Mouse (Mus musculus) hindbrain, embryonic 14.5 days (tissue): ENCODE data around the gene Gm45808. TPM values are rescaled to one million over a fixed set of nuclear protein-coding genes. Genes with fewer than 3 reads are reported as not detected.
A peak's percentile ranks its signal among the peaks of the same experiment; 100 is the strongest.
"Not testable (repeated sequence)": the region's sequence is repeated elsewhere in the genome, so short reads cannot be mapped to it uniquely, and the experiment has no call there.

Experiments used
- ATAC-seq: fragments of 200-750 bp; cut with Nextera tagmentation; 2 replicates; pipeline ENCODE4 v1.8.0; 2017; ENCODE audit warnings: moderate number of reproducible peaks, mild to moderate bottlenecking, moderate TSS enrichment, moderate library complexity; ENCODE audit not compliant: low FRiP score
- DNase-seq: peaks from one replicate; pipeline ENCODE4 v3.0.0-alpha.2; 2015; ENCODE audit warnings: low spot score
- H3K27ac ChIP-seq: fragments of 300-500 bp; sonication (generic); 2 replicates; pipeline ENCODE4 v1.5.1; 2014; ENCODE audit warnings: mild to moderate bottlenecking, moderate library complexity
- H3K27me3 ChIP-seq: fragments of 300-500 bp; sonication (generic); 2 replicates; pipeline ENCODE4 v1.6.1; 2014; ENCODE audit warnings: mild to moderate bottlenecking, low read length, mixed read lengths; ENCODE audit not compliant: control insufficient read depth, insufficient read depth
- H3K36me3 ChIP-seq: fragments of 300-500 bp; sonication (generic); replicated peaks from 2 replicates; pipeline ENCODE4 v1.6.1; 2014; ENCODE audit not compliant: control insufficient read depth, insufficient read depth
- H3K4me1 ChIP-seq: fragments of 300-500 bp; sonication (generic); replicated peaks from 2 replicates; pipeline ENCODE4 v1.6.1; 2014; ENCODE audit warnings: antibody characterized with exemption, low read length, mixed read lengths; ENCODE audit not compliant: control insufficient read depth, insufficient read depth
- H3K4me2 ChIP-seq: fragments of 300-500 bp; sonication (generic); replicated peaks from 2 replicates; pipeline ENCODE4 v1.6.1; 2014; ENCODE audit warnings: mild to moderate bottlenecking, moderate library complexity
- H3K4me3 ChIP-seq: fragments of 300-500 bp; sonication (generic); replicated peaks from 2 replicates; pipeline ENCODE4 v1.5.1; 2014; ENCODE audit warnings: mild to moderate bottlenecking, low read length
- H3K9ac ChIP-seq: fragments of 300-500 bp; sonication (generic); 2 replicates; pipeline ENCODE4 v1.6.1; 2014
- H3K9me3 ChIP-seq: fragments of 300-500 bp; sonication (generic); 2 replicates; pipeline ENCODE4 v1.6.1; 2016; ENCODE audit warnings: low read length; ENCODE audit not compliant: control insufficient read depth
- WGBS: fragments of 180-500 bp; shearing (Covaris S2); extraction: QIAGEN DNeasy Blood & Tissue Kit; methylation state at CpG from one replicate; pipeline ENCODE4 v1.1.7; 2014; 5-methylcytosine and 5-hydroxymethylcytosine counted together
- polyA plus RNA-seq: library from polyadenylated mRNA; unstranded; fragments of >200 nt; fragmentation: Nextera tagmentation; extraction: Ambion mirVana; gene quantifications from 2 replicates; pipeline ENCODE4 v1.2.1, GENCODE M21; 2014

The Gm45808 gene
- polyA plus RNA-seq, 1 experiment from 2014 or later = not detected

- not testable (repeated sequence) for H3K4me2 ChIP-seq, H3K27ac ChIP-seq, H3K36me3 ChIP-seq, DNase-seq, H3K9me3 ChIP-seq, H3K9ac ChIP-seq, H3K27me3 ChIP-seq, H3K4me3 ChIP-seq, ATAC-seq, H3K4me1 ChIP-seq
- WGBS = 80% methylated on average over 3 of the region's 4 CpGs
Observed at GRCm38 (mm10) chr7:45480310-45480709, 6.3 kb downstream of the Gm45808 start.

DNA sequence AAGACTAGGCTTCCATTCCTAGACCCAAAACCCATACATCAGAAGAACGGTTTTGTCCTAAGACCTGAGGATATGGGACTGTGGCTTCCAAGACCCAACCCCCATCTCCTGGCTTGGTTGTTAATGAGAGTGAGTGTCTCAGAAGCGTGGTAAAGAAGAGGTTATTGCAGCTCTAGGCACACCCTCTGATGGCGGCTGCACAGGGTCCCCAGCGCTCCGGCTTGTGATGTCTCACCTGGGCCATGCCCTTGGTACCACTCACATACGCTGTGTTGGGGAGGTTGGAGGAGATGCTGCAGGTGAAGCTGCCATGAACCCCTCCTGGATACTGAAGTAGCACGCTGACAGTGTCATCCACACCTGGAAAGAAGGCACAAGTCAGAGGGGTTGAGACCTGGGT, 7.8 kb downstream of the Gm45808 start:
- Histone ChIP-seq H3K4me1 (no peaks in the 10 kb centered on the region), H3K27ac (no peak overlapping the region), H3K9ac (no peak overlapping the region), H3K4me2 (no peak overlapping the region), H3K9me3 (no peaks in the 10 kb centered on the region), H3K4me3 (no peak overlapping the region), H3K36me3 (no peaks in the 10 kb centered on the region), H3K27me3 (no peaks in the 10 kb centered on the region)
- ATAC-seq = no peak
- DNase-seq = no peak
- WGBS = 98% methylated on average over 7 of the region's 7 CpGs

DNA sequence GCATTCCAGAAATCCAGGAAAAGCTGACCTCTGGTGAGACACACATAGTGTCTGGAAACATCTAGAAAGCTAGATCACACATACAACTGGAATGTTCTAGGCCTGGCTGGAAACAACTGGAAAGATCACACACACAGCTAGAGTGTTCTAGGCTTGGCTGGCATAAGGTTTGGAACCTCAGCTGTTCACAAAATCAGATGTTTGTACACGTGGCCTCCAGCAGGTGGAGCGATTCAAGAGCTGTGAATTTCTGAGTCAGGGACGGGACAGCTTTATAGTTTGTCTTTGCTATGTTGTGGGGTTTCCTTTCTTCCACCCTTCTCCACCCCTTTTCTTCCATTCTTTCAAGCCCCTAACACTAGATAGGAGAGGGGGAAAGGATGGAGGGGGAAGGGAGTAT, 9.6 kb downstream of the Gm45808 start:
- ATAC-seq (no peak; the same call in 1 of the 2 replicates), DNase-seq (peak; percentile 76)
- 18% methylated on average over 3 of the region's 3 CpGs for WGBS
- Histone ChIP-seq H3K4me3 (no peak overlapping the region), H3K9me3 (no peaks in the 10 kb centered on the region), H3K4me1 (no peaks in the 10 kb centered on the region), H3K27ac (no peak overlapping the region), H3K36me3 (no peaks in the 10 kb centered on the region), H3K27me3 (no peaks in the 10 kb centered on the region), H3K9ac (no peak overlapping the region), H3K4me2 (no peak overlapping the region)

DNA sequence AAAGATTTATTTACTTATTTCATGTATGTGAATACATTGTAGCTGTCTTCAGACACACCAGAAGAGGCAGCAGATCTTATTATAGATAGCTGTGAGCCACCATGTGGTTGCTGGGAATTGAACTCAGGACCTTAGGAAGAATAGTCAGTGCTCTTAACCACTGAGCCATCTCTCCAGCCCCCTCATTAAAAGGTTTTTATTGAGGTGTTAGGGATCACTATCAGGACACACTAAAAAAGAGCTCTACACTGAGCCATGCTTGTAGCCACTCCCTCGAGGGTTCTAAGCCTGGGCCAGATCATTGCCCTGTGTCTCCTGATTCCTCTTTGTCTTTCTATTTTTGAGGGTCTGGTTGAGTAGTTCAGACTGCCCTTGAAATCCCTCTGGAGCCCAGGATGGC, 10.2 kb downstream of the Gm45808 start:
- ATAC-seq (no peak), DNase-seq (no peak)
- H3K4me1 ChIP-seq = no peaks in the 10 kb centered on the region
- no peak overlapping the region for H3K4me3 ChIP-seq
- WGBS = 63% methylated on average over 1 of the region's 1 CpGs
- no peak overlapping the region for H3K27ac ChIP-seq
- H3K4me2 ChIP-seq = no peak overlapping the region
- H3K9me3 ChIP-seq = no peaks in the 10 kb centered on the region
- no peaks in the 10 kb centered on the region for H3K36me3 ChIP-seq
- H3K9ac ChIP-seq = no peak overlapping the region
- H3K27me3 ChIP-seq = no peaks in the 10 kb centered on the region

DNA sequence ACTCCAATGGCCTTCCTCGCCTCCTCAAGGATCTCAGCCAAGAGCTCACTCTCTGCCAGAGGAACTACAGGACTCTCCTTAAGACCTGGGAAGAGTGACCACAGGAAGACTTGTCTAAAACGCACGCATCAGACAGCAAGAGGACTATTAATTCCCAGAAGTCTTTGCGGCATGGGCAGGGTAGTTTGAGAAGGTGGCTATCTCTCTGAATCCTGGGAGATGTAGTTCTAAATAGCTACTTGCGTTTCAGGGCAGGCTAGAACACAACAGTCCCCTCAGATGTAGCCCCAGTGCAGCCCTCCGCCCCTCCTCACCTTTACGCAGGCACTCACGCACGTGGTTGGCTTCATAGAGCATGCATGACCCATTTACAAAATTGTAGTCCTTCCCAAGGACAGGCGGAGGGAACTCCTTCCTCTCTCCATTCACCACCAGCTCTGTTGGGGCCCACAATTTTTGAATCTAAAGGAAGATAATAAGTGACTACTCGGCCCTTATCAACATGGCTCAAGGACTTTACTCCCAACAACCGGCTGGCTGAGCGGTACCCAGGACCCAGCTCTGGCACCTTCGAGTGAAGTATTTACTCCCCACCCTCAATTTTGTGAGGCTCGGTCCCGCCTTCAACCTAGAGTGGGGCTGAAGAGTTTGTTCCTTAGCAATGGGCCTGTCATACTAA, 11.2 kb downstream of the Gm45808 start:
- ATAC-seq = no peak
- no peaks in the 10 kb centered on the region for H3K27me3 ChIP-seq
- no peaks in the 10 kb centered on the region for H3K4me1 ChIP-seq
- WGBS = 79% methylated on average over 16 of the region's 16 CpGs
- no peak overlapping the region for H3K27ac ChIP-seq
- no peak overlapping the region for H3K9ac ChIP-seq
- H3K9me3 ChIP-seq = no peaks in the 10 kb centered on the region
- H3K4me3 ChIP-seq = no peak overlapping the region
- DNase-seq = no peak
- no peaks in the 10 kb centered on the region for H3K36me3 ChIP-seq
- H3K4me2 ChIP-seq = peak overlapping the region; percentile 33; the same call in 1 of the 2 replicates

GRCm38 (mm10) chr7:45470869-45471268, 15.7 kb downstream of the Gm45808 start:
- DNase-seq (peak; percentile 91), ATAC-seq (no peak)
- no peak overlapping the region for H3K4me2 ChIP-seq
- H3K4me1 ChIP-seq = peaks cover 6% of the 10 kb centered on the region
- no peaks in the 10 kb centered on the region for H3K36me3 ChIP-seq
- no peak overlapping the region for H3K4me3 ChIP-seq
- no peak overlapping the region for H3K27ac ChIP-seq
- 12% methylated on average over 3 of the region's 3 CpGs for WGBS
- H3K27me3 ChIP-seq = no peaks in the 10 kb centered on the region
- no peaks in the 10 kb centered on the region for H3K9me3 ChIP-seq
- no peak overlapping the region for H3K9ac ChIP-seq

GRCm38 (mm10) chr7:45467090-45467670, 19.4 kb downstream of the Gm45808 start:
- H3K9me3 ChIP-seq = no peaks in the 10 kb centered on the region
- H3K27ac ChIP-seq = no peak overlapping the region
- peaks cover 35% of the 10 kb centered on the region for H3K36me3 ChIP-seq
- H3K4me2 ChIP-seq = peak overlapping the region; percentile 95
- peaks cover 15% of the 10 kb centered on the region for H3K4me1 ChIP-seq
- H3K27me3 ChIP-seq = no peaks in the 10 kb centered on the region
- DNase-seq = no peak
- peak overlapping the region; percentile 86 for H3K4me3 ChIP-seq
- 37% methylated on average over 7 of the region's 7 CpGs for WGBS
- no peak; the same call in 1 of the 2 replicates for ATAC-seq
- H3K9ac ChIP-seq = peak overlapping the region; percentile 88

- H3K4me1 ChIP-seq = peaks cover 15% of the 10 kb centered on the region
- peak; percentile 98 for DNase-seq
- peaks cover 42% of the 10 kb centered on the region for H3K36me3 ChIP-seq
Observed at GRCm38 (mm10) chr7:45466283-45467089, 20.1 kb downstream of the Gm45808 start, which contains the start of gene Bax. TSS of gene Bax (minus strand) at chr7:45466898.

DNA sequence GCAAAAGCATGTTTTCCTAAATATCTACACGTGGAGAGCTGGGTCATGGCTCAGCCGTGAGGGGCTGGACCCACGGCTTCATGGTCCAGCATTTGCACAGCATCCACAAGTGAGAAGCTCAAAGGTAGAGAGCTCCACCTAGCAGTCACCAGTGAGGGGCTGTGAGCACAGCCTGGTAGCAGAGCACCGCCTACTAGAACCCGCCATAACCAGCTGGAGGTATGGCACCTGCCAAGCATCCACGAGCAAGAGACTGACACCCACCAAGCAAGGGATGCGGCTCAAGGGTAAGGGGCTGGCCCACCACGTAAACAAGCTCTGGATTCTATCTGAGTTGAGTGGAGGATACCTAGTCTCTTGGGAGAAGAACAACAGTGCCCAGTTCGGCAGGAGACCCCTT, 21.1 kb downstream of the Gm45808 start:
- no peaks in the 10 kb centered on the region for H3K27me3 ChIP-seq
- peak overlapping the region; percentile 88 for H3K9ac ChIP-seq
- H3K9me3 ChIP-seq = no peaks in the 10 kb centered on the region
- peak overlapping the region; percentile 95 for H3K4me2 ChIP-seq
- H3K4me1 ChIP-seq = peaks cover 22% of the 10 kb centered on the region
- H3K36me3 ChIP-seq = peaks cover 43% of the 10 kb centered on the region
- ATAC-seq (no peak), DNase-seq (no peak)
- 81% methylated on average over 9 of the region's 9 CpGs for WGBS
- peak overlapping the region; percentile 86 for H3K4me3 ChIP-seq
- H3K27ac ChIP-seq = no peak overlapping the region

More at GRCm38 (mm10) chr7:45466283-45467089, 20.1 kb downstream of the Gm45808 start, which contains the start of gene Bax:
- H3K9ac ChIP-seq = peak within 1 kb of the TSS; percentile 88
- ATAC-seq = peak; percentile 80
- H3K9me3 ChIP-seq = no peaks in the 10 kb centered on the region
- H3K27ac ChIP-seq = peak within 1 kb of the TSS; percentile 72; the same call in 1 of the 2 replicates
- H3K4me3 ChIP-seq = peak within 1 kb of the TSS; percentile 86
- peak within 1 kb of the TSS; percentile 95 for H3K4me2 ChIP-seq
- H3K27me3 ChIP-seq = no peaks in the 10 kb centered on the region
- under 1% methylated on average over 56 of the region's 58 CpGs for WGBS
